Mouse (Mus musculus) C3H10T1/2 (cell line): ENCODE measurements around the gene Best2. TPM values are rescaled to one million over a fixed set of nuclear protein-coding genes. Genes with fewer than 3 reads are reported as not detected.

Experiments used
- polyA plus RNA-seq, 2 experiments: library from polyadenylated mRNA; unstranded; fragments of >200 nt; fragmentation: generic; extraction: Trizol; gene quantifications; one replicate each; pipeline ENCODE4 v1.2.1; 2012; ENCODE audit warnings: missing spikeins in 2 of 2

The Best2 gene
- under 1 TPM in 1 of 2 experiments, not detected in 1; 0.17 TPM for polyA plus RNA-seq

DNA sequence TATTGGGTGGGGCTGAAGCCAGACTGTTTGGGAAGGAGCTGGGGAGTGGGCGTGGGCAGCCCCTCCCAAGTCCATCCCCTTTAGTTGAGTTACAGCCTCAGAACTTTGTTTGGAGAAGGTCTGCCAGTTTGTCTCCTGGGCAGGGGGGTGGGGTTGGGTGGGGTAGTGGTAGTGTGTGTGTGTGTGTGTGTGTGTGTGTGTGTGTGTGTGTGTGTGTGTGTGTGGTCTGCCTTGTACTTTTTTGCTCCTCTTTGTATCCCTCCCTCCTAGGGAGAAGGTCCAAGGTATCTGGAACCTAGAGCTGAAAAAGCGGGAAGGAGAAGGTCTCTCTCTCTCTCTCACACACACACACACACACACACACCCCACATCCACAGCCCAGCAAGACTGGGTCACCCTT lies at the start of gene Best2:
Gene Best2, minus strand, starts transcription at position 101 of the 400 bp plus-strand sequence.

GRCm38 (mm10) chr8:85059879-85060616 lies 45.7 kb upstream of the Best2 start, which contains the start of gene Fbxw9:
TSS of gene Fbxw9 (plus strand) at chr8:85060055.

DNA sequence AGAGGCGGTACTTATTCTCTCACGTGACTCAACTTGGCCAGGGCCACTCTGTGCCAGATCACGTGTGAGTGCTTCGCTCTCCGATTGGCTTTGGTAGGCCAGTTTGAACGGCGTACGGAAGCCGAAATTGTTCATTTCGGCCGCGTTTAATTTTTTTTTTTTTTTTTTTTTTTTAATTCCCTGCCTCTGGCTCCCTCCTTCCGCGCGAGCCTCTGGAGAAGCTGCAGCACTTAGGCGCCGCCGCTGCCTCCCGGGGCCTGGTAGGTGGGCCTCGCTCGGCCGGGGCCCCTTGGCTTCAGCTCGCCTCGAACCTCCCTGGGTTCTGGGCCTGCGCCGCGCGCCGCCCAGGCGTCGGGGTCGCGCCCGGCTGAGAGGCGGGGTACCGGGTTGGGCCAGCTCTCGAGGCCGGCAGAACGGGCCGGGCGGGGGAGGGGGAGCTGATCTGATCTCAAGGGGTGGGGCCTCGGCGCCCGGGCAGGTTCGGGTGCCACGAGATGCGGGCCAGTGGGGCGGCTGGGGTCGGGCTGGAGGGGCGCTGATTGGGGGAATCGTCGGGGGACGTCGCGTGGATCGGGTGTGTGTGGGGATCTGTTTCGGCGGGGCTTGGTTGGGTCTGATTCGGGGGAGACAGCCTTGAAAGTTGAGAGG lies 22.5 kb upstream of the Best2 start, which contains the start of gene Tnpo2:
Gene Tnpo2, plus strand, starts transcription at position 198 of the 648 bp plus-strand sequence.

DNA sequence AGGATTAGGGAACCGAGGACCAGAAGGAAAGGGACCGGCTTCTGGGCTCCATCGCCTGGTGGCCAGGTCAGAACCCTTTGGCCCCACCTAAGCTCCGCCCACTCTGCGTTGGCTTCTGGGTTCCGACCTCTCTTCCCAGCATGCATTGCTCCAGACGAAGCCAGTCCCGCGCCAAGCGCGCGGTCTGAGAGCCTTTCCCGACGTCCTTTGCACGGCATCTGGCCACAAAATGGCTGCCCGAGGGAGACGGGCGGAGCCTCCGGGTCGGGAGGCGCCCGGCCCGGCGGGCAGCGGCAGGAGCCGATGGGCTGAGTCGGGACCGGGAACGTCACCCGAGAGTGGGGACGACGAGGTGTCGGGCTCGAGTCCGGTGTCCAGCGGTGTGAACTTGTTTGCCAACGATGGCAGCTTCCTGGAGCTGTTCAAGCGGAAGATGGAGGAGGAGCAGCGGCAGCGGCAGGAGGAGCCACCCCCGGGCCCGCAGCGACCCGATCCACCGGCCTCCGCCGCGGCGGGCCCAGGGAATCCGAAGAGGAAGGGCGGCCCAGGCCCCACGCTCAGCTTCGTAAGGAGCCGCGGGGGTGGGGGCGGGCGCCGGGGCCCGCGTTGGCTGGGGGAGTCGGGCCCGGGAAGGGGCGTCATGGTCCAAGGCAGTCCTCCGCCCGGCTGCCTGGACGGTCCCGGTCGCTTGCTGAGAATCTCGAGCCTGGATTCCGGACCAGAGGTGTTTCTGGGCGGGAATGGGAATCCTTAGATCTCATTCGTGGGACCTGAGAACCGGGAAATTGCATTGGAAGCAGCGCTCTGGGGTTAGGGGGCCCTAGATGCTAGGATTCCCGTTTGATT lies 12.6 kb upstream of the Best2 start, which contains the start of gene Trir:
Gene Trir, plus strand, starts transcription at position 154 of the 846 bp plus-strand sequence.

GRCm38 (mm10) chr8:85025098-85025932 lies 11.0 kb upstream of the Best2 start, which contains the start of gene Asna1:
TSS of gene Asna1 (minus strand) at chr8:85025281.

GRCm38 (mm10) chr8:84990349-84990748 lies 24.0 kb downstream of the Best2 start, which contains the start of gene Hook2:
TSS of gene Hook2 (plus strand) at chr8:84990603.

GRCm38 (mm10) chr8:84978248-84978940 lies 35.9 kb downstream of the Best2 start, which contains the start of gene Junb:
TSS of gene Junb (minus strand) at chr8:84978718.

DNA sequence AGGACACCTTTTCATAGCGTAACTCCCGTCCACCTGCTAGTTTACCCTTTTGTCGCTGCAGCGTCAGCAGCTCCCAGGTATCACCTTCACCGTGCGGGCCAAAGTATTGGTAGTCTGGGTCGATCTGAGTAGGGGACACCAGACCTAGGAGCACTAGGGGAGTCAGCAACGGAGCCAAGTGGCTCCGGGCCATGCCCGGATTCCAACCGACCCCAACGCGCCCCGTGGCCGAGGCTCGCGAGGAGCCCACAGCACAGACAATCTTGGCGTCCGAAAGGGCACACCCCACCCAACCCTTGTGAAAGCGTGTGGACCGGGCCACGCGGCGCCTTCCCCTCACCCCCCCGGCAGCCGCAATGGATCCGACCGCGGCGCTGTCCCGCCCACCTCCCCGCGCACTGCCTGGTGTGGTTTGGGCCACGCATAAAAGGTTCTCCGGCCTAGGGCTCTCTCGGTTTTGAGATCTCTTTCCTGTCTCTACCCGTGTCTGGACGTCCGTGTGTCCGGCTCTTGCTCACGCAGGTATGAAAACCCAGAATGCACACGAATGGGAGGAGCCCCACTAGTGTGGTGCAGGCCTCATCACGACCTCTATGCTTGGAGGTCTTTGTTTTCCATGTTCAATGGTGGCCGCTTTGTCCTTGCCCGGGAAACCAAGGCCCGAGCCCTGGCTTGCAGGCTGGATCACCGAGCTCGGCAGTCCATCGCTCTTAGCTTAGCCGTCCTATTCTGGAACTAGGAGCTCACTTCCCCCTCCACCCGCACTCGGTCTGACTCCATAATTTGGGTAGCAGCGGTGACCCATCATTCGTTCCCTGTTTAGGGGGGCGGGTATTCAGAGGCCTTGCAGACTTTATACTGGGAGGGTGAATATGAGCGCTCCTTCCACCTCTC lies 44.8 kb downstream of the Best2 start, which contains the start of the genes Gm49661, Prdx2 and Rnaseh2a:
Gene Gm49661, minus strand, starts transcription at position 193 of the 894 bp plus-strand sequence.
Gene Prdx2, plus strand, starts transcription at position 347 of the 894 bp plus-strand sequence.
Gene Rnaseh2a, minus strand, starts transcription at position 527 of the 894 bp plus-strand sequence.

Other genes starting within 250 kb of the Best2 start
- 100 to 1,000 TPM in 1 of 2 experiments, 10 to 100 TPM in 1; 92.3 to 315 TPM for gene Nfix, start 214.2 kb downstream of the Best2 start, polyA plus RNA-seq
- 10 to 100 TPM in 1 of 2 experiments, 1 to 10 TPM in 1; 2.8 to 12.6 TPM for gene Dand5, start 191.7 kb downstream of the Best2 start, polyA plus RNA-seq
- gene Gadd45gip1, start 183.0 kb downstream of the Best2 start, polyA plus RNA-seq, result 10 to 100 TPM; 31.0 to 75.6 TPM
- 10 to 100 TPM; 61.5 to 69.9 TPM for gene Rad23a, start 173.9 kb downstream of the Best2 start, polyA plus RNA-seq
- 100 to 1,000 TPM; 585 to 801 TPM for gene Calr, start 167.6 kb downstream of the Best2 start, polyA plus RNA-seq
- 100 to 1,000 TPM in 1 of 2 experiments, 10 to 100 TPM in 1; 76.6 to 106 TPM for gene Farsa, start 157.5 kb downstream of the Best2 start, polyA plus RNA-seq
- 1 to 10 TPM in 1 of 2 experiments, under 1 TPM in 1; 0.08 to 3.1 TPM for gene Syce2, start 142.4 kb downstream of the Best2 start, polyA plus RNA-seq
- gene Gcdh, start 120.6 kb downstream of the Best2 start, polyA plus RNA-seq, result 10 to 100 TPM in 1 of 2 experiments, 1 to 10 TPM in 1; 4.6 to 16.7 TPM
- under 1 TPM; 0.08 to 0.27 TPM for gene Klf1, start 112.6 kb downstream of the Best2 start, polyA plus RNA-seq
- 10 to 100 TPM; 11.5 to 17.3 TPM for gene Dnase2a, start 106.0 kb downstream of the Best2 start, polyA plus RNA-seq
- under 1 TPM in 1 of 2 experiments, not detected in 1; 0.06 TPM for gene Mast1, start 77.2 kb downstream of the Best2 start, polyA plus RNA-seq
- gene Rtbdn, start 67.5 kb downstream of the Best2 start, polyA plus RNA-seq, result under 1 TPM in 1 of 2 experiments, not detected in 1; 0.05 TPM
- gene Gm49661, start 45.1 kb downstream of the Best2 start, polyA plus RNA-seq, result not detected
- gene Prdx2, start 44.9 kb downstream of the Best2 start, polyA plus RNA-seq, result 100 to 1,000 TPM; 723 to 905 TPM
- 100 to 1,000 TPM in 1 of 2 experiments, 10 to 100 TPM in 1; 85.1 to 248 TPM for gene Rnaseh2a, start 44.8 kb downstream of the Best2 start, polyA plus RNA-seq
- 10 to 100 TPM; 27.0 to 43.6 TPM for gene Junb, start 35.8 kb downstream of the Best2 start, polyA plus RNA-seq
- 1 to 10 TPM; 2.4 to 5.2 TPM for gene Hook2, start 23.9 kb downstream of the Best2 start, polyA plus RNA-seq
- 100 to 1,000 TPM; 150 to 247 TPM for gene Asna1, start 10.8 kb upstream of the Best2 start, polyA plus RNA-seq
- gene Trir, start 12.3 kb upstream of the Best2 start, polyA plus RNA-seq, result 100 to 1,000 TPM; 205 to 250 TPM
- gene Tnpo2, start 22.4 kb upstream of the Best2 start, polyA plus RNA-seq, result 10 to 100 TPM in 1 of 2 experiments, 1 to 10 TPM in 1; 8.0 to 41.1 TPM
- 10 to 100 TPM; 11.0 to 31.1 TPM for gene Fbxw9, start 45.5 kb upstream of the Best2 start, polyA plus RNA-seq
- gene Gm5741, start 53.5 kb upstream of the Best2 start, polyA plus RNA-seq, result under 1 TPM in 1 of 2 experiments, not detected in 1; 0.48 TPM
- 100 to 1,000 TPM in 1 of 2 experiments, 10 to 100 TPM in 1; 51.7 to 147 TPM for gene Dhps, start 57.2 kb upstream of the Best2 start, polyA plus RNA-seq
- gene Wdr83os, start 66.2 kb upstream of the Best2 start, polyA plus RNA-seq, result 100 to 1,000 TPM; 149 to 151 TPM
- gene Wdr83, start 66.8 kb upstream of the Best2 start, polyA plus RNA-seq, result 10 to 100 TPM; 14.8 to 25.8 TPM
- gene Man2b1, start 68.7 kb upstream of the Best2 start, polyA plus RNA-seq, result 10 to 100 TPM in 1 of 2 experiments, 1 to 10 TPM in 1; 6.8 to 20.5 TPM
- gene Zfp791, start 108.6 kb upstream of the Best2 start, polyA plus RNA-seq, result under 1 TPM in 1 of 2 experiments, not detected in 1; 0.05 TPM
- gene Cks1brt, start 137.4 kb upstream of the Best2 start, polyA plus RNA-seq, result not detected
- not detected for gene Olfr371, start 211.5 kb upstream of the Best2 start, polyA plus RNA-seq